Mouse (Mus musculus): Measurements from ENCODE around the gene Kcnt2.

Kcnt2 gene

DNA sequence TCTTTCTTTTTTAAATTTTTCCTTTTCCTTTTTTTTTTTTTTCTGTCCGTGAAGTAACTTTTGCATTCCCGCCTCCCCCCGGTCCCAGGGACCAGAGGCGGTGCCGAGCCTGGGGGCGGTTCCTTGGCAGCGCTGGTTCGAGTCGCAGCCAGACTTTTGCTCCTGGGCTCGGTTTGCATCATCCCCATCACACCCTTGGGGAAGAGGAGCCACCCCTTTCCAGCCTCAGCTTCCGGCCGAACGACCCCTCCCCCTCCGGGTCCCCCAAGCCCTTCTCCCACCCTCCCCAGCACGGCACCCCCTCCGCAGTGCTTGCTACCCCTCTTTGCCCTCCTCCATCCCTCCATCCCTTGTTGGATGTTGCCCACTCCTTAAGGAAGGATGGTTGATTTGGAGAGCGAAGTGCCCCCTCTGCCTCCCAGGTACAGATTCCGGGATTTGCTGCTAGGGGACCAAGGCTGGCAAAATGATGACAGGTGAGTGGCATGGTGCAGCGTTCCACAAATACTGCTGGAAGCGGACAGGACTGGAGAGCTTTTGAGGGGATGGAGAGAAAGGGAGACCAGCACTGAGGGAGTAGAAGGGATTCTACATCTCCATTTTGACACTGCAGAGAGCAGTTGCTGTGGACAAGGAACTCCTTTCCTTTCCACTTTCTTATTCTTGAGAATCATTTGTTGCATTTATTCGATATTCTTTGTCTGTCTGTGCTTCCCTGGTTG lies at the start of gene Kcnt2:
TSS of gene Kcnt2 (plus strand) at position 283 of the 722 bp plus-strand sequence.
- DNase-seq (ENCODE audit: low read depth): no peak

DNA sequence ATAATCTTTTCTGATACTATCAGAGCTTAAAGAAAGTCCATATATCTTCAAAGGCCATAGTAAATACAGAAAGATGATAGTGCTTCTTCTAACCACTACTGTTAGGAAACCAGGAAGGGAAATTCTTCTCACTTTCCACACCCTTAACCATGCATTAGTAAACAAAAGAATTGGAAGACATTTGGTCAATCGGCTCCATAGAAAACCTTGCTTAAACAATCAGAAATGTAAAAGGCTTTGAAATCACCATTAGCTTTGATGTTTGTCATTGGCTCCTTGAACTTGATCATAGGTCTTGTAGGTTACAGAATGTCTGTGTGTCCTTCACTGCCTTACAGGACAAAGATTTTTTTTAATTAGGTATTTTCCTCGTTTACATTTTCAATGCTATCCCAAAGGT lies 40.6 kb upstream of the Kcnt2 start:
- DNase-seq (ENCODE audit: low read depth): no peak

GRCm38 (mm10) chr1:140225221-140225620 lies 20.7 kb upstream of the Kcnt2 start:
- no peak for DNase-seq (ENCODE audit: low read depth)

DNA sequence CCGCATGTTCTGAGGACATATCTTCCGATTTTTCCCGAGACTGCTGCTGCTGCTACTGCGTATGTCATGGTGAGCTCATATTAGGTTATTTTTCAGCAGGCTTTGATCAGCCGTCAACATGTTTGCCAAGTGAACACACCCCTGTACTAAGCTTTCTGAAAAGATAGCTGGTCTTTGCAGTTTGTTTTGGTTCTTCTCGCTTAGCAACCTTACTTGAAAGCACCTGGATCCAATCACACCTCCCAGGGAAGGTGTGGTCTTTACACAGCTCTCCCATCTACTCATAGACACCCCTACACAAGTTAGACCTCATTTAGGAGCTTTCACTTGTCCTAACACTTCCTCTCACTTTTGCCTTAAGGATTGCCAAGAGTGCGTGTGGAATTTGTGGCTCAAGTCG lies 19.3 kb upstream of the Kcnt2 start:
- DNase-seq (ENCODE audit: low read depth): no peak

DNA sequence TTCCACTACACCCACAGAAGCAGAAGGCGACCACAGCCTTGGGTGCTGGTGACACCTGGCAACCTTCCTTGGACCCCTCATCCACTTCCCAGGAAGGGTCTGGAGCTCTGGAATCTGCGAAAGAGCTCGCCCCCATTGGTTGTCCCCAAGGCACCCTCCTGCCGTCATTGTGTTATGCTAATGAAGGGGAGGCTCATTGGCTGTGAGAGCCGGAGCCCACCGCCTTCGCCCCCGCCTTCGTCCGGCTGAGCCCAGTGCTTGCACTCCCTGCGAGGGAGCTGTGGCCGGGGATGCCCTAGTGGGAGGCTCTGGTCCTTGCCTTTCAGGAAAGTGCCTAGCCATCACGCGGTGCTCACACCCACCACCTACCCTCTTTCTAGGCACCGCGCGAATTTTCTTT lies 493 bp upstream of the Kcnt2 start:
- DNase-seq (ENCODE audit: low read depth): no peak

- no peak for DNase-seq (ENCODE audit: low read depth)
Measured at GRCm38 (mm10) chr1:140264696-140265095, 18.7 kb downstream of the Kcnt2 start.

- DNase-seq (ENCODE audit: low read depth): no peak
Measured at GRCm38 (mm10) chr1:140266047-140266446, 20.1 kb downstream of the Kcnt2 start.

- DNase-seq (ENCODE audit: low read depth): no peak
Measured at GRCm38 (mm10) chr1:140266643-140267286, 20.8 kb downstream of the Kcnt2 start.

GRCm38 (mm10) chr1:140267288-140267687 lies 21.3 kb downstream of the Kcnt2 start:
- no peak for DNase-seq (ENCODE audit: low read depth)

DNA sequence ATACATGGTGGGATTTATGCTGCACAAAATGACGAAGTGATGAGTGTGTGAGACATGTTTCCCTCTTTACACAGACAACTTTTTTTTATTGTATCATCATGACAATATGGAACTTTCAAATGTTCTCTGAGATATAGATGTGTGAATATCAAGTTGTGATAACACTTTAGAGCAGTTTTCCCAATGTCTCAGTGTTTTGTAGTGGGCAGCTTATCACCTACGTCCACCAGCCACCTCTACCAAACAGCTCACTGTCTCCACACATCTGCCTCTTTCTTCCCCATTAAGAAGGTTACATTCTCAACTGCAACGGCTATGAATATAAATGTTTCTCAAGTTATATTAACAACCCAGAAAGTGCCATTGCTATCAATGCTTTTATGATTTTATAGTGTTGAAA lies 27.7 kb downstream of the Kcnt2 start:
- no peak for DNase-seq (ENCODE audit: low read depth)

- no peak for DNase-seq (ENCODE audit: low read depth)
Measured at GRCm38 (mm10) chr1:140275813-140276212, 29.9 kb downstream of the Kcnt2 start.

GRCm38 (mm10) chr1:140293140-140293539 lies 47.2 kb downstream of the Kcnt2 start:
- no peak for DNase-seq (ENCODE audit: low read depth)

GRCm38 (mm10) chr1:140295482-140295881 lies 49.5 kb downstream of the Kcnt2 start:
- DNase-seq (ENCODE audit: low read depth): no peak

GRCm38 (mm10) chr1:140304244-140304643 lies 58.3 kb downstream of the Kcnt2 start:
- no peak for DNase-seq (ENCODE audit: low read depth)

- no peak for DNase-seq (ENCODE audit: low read depth)
Measured at GRCm38 (mm10) chr1:140305344-140305743, 59.4 kb downstream of the Kcnt2 start.

- no peak for DNase-seq (ENCODE audit: low read depth)
Measured at GRCm38 (mm10) chr1:140306339-140306738, 60.4 kb downstream of the Kcnt2 start.

DNA sequence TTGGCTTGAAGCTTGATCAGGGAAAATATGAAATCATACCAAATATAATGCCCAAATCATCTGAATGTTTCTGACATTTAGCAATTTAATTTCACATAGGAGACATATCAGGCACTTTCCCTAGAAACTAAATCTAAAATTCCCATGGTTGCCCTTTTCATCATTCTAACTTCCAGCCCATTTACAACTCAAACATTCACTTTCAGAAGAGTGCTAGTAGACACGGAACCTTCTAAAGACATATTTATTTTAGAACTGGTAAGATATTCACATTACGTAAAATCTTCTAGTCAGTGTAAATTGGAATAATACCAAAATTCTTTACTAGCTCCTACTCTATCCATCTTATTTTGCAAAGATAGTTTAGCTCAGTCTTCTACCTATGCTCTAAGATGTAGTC lies 64.8 kb downstream of the Kcnt2 start:
- DNase-seq (ENCODE audit: low read depth): no peak

DNA sequence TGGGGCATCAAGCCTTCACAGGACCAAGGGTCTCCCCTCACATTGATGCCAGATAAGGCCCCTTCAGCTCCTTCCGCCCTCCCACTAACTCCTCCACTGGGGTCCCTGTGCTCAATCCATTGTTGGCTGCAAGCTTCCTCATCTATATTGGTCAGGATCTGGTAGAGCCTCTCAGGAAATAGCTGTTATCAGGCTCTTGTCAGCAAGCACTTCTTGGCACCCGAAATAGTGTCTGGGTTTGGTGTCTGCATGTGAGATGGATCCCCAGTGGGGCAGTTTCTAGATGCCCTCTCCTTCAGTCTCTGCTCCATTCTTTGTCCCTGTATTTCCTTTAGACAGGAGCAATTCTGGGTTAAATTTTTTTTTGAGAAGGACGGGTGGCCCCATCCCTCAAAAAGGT lies 79.1 kb downstream of the Kcnt2 start:
- DNase-seq (ENCODE audit: low read depth): no peak

- DNase-seq (ENCODE audit: low read depth): no peak
Measured at GRCm38 (mm10) chr1:140326709-140327108, 80.8 kb downstream of the Kcnt2 start.

GRCm38 (mm10) chr1:140333702-140334101 lies 87.7 kb downstream of the Kcnt2 start:
- no peak for DNase-seq (ENCODE audit: low read depth)

GRCm38 (mm10) chr1:140338417-140338816 lies 92.5 kb downstream of the Kcnt2 start:
- no peak for DNase-seq (ENCODE audit: low read depth)

GRCm38 (mm10) chr1:140339368-140339767 lies 93.4 kb downstream of the Kcnt2 start:
- DNase-seq (ENCODE audit: low read depth): no peak

DNA sequence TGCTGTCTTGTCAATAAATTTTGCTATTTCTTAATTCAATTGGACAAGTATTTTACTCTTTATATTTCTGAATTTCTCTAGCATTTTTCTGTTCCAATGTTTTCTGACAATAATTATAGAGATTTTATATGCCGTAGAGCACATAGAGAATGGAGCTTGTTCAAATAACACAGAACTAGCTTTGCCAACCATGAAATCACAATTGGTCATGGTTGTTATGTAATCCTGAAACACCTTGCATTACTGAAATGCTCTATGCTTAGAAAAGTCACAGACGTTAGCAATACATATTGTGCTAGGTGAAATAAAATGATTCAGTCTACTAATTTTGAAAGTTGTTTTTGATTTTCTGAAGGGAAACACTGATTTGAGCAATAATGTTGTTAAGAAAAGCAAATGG lies 118.8 kb downstream of the Kcnt2 start:
- no peak for DNase-seq (ENCODE audit: low read depth)

- DNase-seq (ENCODE audit: low read depth): no peak
Measured at GRCm38 (mm10) chr1:140373532-140373931, 127.6 kb downstream of the Kcnt2 start.

All from c-Kit-positive CD71-positive TER-119-negative erythroid progenitor cells, embryonic 14.5 days (primary cell).